Mouse (Mus musculus) liver, adult 2 months (tissue): Measurements from ENCODE around the gene Cd82. TPM values are rescaled to one million over a fixed set of nuclear protein-coding genes. Genes with fewer than 3 reads are reported as not detected.

Source experiments
- DNase-seq: peaks from one replicate; pipeline ENCODE4 v3.0.0-alpha.2; 2011; ENCODE audit warnings: low read depth, low spot score; ENCODE audit errors: extremely low read depth
- H3K27ac ChIP-seq: fragments of 200-500 bp; replicated peaks from 2 replicates; pipeline ENCODE4 v1.5.1; 2012; ENCODE audit warnings: low read depth, mild to moderate bottlenecking, control low read depth, inconsistent platforms, low read length; ENCODE audit not compliant: insufficient read depth
- H3K27me3 ChIP-seq: fragments of 200-500 bp; 2 replicates; pipeline ENCODE4 v1.6.1; 2012; ENCODE audit warnings: mild to moderate bottlenecking, moderate library complexity, low read length, inconsistent platforms; ENCODE audit not compliant: control insufficient read depth, insufficient read depth
- H3K36me3 ChIP-seq: fragments of 200-500 bp; 2 replicates; pipeline ENCODE4 v1.6.1; 2012; ENCODE audit warnings: low read length, inconsistent platforms; ENCODE audit not compliant: control insufficient read depth, insufficient read depth
- H3K4me1 ChIP-seq: fragments of 200-500 bp; 2 replicates; pipeline ENCODE4 v1.6.1; 2011; ENCODE audit warnings: low read length; ENCODE audit not compliant: control insufficient read depth, insufficient read depth
- H3K4me3 ChIP-seq: fragments of 200-500 bp; 2 replicates; pipeline ENCODE4 v1.5.1; 2011; ENCODE audit warnings: low read depth, mild to moderate bottlenecking, control low read depth, low read length, moderate library complexity; ENCODE audit not compliant: insufficient read depth
- H3K79me2 ChIP-seq: fragments of 200-500 bp; 2 replicates; pipeline ENCODE4 v1.6.1; 2012; ENCODE audit warnings: inconsistent platforms, mild to moderate bottlenecking, low read length, moderate library complexity; ENCODE audit not compliant: control insufficient read depth, insufficient read depth
- H3K9ac ChIP-seq: fragments of 200-500 bp; 2 replicates; pipeline ENCODE4 v1.6.1; 2012; ENCODE audit warnings: low read depth, mild to moderate bottlenecking, control low read depth, inconsistent platforms, low read length
- CTCF ChIP-seq: fragments of 200-500 bp; IDR thresholded peaks from 2 replicates; pipeline ENCODE4 v1.5.1; 2011; ENCODE audit warnings: low read depth, low read length, control low read depth
- POLR2A ChIP-seq: fragments of 200-500 bp; IDR thresholded peaks from 2 replicates; pipeline ENCODE4 v1.6.1; 2011; ENCODE audit warnings: low read length, control low read depth; ENCODE audit not compliant: insufficient read depth; ENCODE audit errors: extremely low read depth
- WGBS: fragments of 180-500 bp; shearing (Covaris S2); methylation state at CpG from one replicate; pipeline ENCODE4 v1.1.7; 2018; 5-methylcytosine and 5-hydroxymethylcytosine counted together
- polyA plus RNA-seq: library from polyadenylated mRNA; depleted of rRNA; stranded (reverse); fragments of >200 nt; gene quantifications from 2 replicates; pipeline ENCODE4 v1.2.3, GENCODE M21; 2012; rRNA removed
- total RNA-seq: library from RNA; depleted of rRNA; stranded (reverse); fragments of >200 nt; gene quantifications from 2 replicates; pipeline ENCODE4 v1.2.3, GENCODE M21; 2014; rRNA removed

The Cd82 gene
- 76.1 and 81.6 TPM in 2 replicates for total RNA-seq
- polyA plus RNA-seq, result 140 and 148 TPM in 2 replicates

DNA sequence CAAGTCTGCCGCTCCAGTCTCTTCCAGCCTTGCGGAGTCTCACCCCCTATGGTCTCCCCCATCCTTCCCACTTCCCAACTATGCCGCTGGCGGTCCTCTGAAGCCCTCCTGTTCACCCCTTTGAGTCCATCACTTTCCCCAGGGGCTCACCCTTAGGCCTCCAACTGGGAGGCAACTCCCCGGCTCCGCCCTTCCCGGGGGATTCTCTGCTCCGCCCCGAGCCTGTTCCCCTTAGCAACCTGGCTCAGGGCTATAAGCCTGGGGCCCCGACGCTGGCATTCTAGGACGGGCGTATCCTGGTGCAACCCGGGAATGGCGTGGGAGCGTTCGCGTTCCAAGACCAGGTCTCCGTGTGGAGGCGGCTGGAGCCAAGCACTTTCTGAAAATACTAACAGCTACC, at the start of gene Cd82:
Gene Cd82 (minus strand): TSS at position 381 of the 400 bp plus-strand sequence.
- TF ChIP-seq CTCF, result no peak
- no peak for TF ChIP-seq POLR2A
- Histone ChIP-seq H3K27me3 (no peaks in the 10 kb centered on the region), H3K36me3 (no peaks in the 10 kb centered on the region), H3K79me2 (peaks cover 15% of the 10 kb centered on the region; the same call in 1 of the 2 replicates), H3K9ac (peak within 1 kb of the TSS; percentile 80), H3K4me3 (peak within 1 kb of the TSS; percentile 82), H3K4me1 (peaks cover 31% of the 10 kb centered on the region), H3K27ac (peak within 1 kb of the TSS; percentile 94)
- peak; percentile 64 for DNase-seq
- 6% methylated on average over 20 of the region's 20 CpGs for WGBS

DNA sequence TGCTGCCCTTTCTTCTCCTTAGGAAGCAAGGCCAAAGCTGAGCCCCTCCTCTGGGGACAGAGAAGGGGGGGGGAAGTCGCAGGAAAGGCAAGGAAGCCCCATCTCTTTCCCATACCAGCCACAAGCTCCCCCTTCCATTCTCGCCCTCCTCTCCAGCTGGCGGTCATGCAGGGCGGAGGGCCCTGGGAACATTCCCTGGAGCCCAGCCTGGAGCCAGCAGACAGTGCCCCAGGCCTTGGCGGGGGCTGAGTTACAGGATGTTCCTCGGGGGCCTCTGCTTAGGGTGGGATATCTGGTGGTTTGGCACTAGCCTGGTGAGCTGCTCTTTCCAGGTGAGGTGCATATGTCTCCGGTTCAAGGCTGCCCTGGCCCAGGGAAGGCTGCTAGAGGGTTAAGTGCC, 49.2 kb upstream of the Cd82 start:
- H3K27ac ChIP-seq, result no peak overlapping the region
- no peaks in the 10 kb centered on the region for H3K79me2 ChIP-seq
- no peaks in the 10 kb centered on the region for H3K36me3 ChIP-seq
- DNase-seq, result no peak
- no peak overlapping the region for H3K4me3 ChIP-seq
- H3K4me1 ChIP-seq, result no peaks in the 10 kb centered on the region
- TF ChIP-seq CTCF (no peak), POLR2A (no peak)
- no peaks in the 10 kb centered on the region for H3K27me3 ChIP-seq
- WGBS, result 60% methylated on average over 7 of the region's 7 CpGs
- H3K9ac ChIP-seq, result no peak overlapping the region

DNA sequence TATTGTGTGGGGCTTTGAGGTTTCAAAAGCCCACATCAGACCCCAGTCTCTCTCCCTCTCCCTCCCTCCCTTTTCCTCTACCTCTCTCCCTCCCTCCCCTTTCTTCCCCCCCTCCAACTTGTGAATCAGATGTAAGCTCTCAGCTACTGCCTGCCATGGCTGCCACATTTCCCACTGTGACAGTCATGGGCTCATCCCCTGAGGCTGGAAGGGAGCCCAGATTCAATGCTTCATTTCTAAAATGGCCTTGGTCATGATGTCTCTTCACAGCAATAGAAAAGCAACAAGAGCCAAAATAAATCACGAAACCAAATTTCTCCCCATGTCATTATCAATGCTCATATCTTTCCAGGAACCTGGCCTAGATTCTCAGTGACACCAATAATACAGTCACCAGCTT, 47.9 kb upstream of the Cd82 start:
- TF ChIP-seq POLR2A (no peak), CTCF (no peak)
- Histone ChIP-seq H3K4me3 (no peak overlapping the region), H3K79me2 (no peaks in the 10 kb centered on the region), H3K9ac (no peak overlapping the region), H3K27me3 (no peaks in the 10 kb centered on the region), H3K36me3 (no peaks in the 10 kb centered on the region), H3K27ac (no peak overlapping the region), H3K4me1 (no peaks in the 10 kb centered on the region)
- WGBS, result 92% methylated on average over 1 of the region's 1 CpGs
- DNase-seq, result no peak

DNA sequence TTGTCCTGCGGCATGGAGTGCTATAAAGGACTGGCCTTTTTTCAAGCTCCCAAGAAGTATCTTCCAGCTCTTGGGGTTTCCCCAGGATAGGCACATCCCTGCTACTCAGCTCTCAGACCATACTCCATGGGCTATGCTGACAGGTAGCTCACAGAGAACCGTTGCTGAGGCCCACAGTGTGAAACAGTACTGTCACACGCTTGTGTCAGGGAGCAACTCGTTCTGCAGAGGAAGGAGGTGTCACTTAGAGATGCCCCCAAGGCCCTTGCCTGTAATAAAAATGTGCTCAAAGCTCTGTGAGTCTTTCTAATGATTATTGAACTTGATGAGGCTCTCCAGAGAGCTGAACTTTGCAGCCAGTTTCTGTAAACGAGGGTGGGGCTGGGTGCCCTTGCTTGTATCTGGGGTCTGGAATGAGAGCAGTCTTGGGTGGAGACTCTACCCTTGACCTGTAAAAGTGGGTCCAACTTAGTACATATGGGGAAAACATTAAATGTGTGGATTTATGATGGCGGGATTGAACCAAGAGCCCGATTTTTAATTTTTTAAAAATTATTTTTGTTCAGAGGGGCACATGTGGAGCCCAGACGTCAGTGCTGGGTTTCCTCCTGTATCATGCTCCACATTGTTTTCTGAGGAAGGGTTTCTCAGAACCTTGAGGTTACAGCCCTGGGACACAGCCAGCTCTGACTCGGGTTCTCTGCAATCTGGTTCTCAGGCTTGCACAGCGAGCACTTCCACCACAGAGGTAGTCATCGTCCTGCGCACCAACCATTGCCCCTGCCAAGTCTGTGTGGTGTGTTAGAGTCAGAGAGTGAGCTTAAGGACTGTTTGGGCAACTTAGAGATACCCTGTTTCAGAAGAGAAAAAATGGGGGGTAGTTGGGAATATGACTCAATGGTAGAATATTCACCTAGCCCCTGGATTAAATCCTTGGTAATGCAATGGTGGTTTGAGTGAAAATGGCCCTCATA, 47.1 kb upstream of the Cd82 start:
- no peak for DNase-seq
- Histone ChIP-seq H3K27ac (no peak overlapping the region), H3K4me3 (no peak overlapping the region), H3K9ac (no peak overlapping the region), H3K4me1 (no peaks in the 10 kb centered on the region), H3K27me3 (no peaks in the 10 kb centered on the region), H3K79me2 (no peaks in the 10 kb centered on the region), H3K36me3 (no peaks in the 10 kb centered on the region)
- TF ChIP-seq CTCF, result no peak
- TF ChIP-seq POLR2A, result no peak
- WGBS, result 87% methylated on average over 12 of the region's 12 CpGs

DNA sequence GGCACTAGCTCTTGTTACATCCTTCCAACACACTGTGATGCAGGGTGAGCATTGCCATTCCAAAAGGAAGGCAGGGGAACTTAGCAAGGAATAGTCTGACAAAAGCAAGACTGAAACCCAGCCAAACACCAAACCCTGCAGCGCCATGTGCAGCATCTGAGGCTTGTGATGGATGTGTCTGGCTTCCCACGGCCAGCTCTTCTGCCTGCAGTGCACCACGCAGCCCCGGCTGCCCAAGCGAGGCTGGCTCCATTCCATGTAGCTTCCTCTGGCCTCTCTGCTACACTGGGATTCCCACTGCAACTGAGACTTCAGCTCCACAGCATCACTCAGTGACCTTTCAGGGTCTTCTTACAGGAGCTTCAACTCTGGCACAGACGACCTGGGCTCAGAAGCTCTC, 42.2 kb upstream of the Cd82 start:
- Histone ChIP-seq H3K27me3 (no peaks in the 10 kb centered on the region), H3K27ac (no peak overlapping the region), H3K36me3 (no peaks in the 10 kb centered on the region), H3K4me1 (no peaks in the 10 kb centered on the region), H3K9ac (no peak overlapping the region), H3K79me2 (no peaks in the 10 kb centered on the region), H3K4me3 (no peak overlapping the region)
- DNase-seq, result no peak
- TF ChIP-seq POLR2A, result no peak
- TF ChIP-seq CTCF, result no peak
- 75% methylated on average over 6 of the region's 6 CpGs for WGBS

DNA sequence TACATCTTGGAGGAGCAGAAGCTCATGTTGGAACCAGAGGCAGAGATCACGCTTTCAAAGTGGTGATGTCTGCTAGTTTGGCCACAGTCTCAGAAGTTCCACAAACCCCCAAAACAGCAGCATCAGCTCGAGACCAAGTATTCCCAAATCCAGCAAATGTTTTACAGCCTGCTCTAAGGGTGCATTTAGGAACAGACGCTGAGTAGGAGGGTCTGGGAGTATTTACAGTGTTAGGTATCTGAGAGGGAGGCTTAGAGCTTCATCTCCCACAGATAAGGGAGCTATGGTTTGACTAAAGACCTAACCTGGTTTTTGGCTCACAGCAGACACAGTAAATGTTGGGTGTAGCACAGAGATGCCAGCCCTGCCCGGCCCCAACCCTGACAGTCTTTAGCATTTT, 40.4 kb upstream of the Cd82 start:
- TF ChIP-seq POLR2A (no peak), CTCF (no peak)
- H3K27ac ChIP-seq, result no peak overlapping the region
- no peaks in the 10 kb centered on the region for H3K27me3 ChIP-seq
- H3K4me1 ChIP-seq, result no peaks in the 10 kb centered on the region
- H3K4me3 ChIP-seq, result no peak overlapping the region
- DNase-seq, result no peak
- H3K36me3 ChIP-seq, result no peaks in the 10 kb centered on the region
- H3K9ac ChIP-seq, result no peak overlapping the region
- no peaks in the 10 kb centered on the region for H3K79me2 ChIP-seq
- WGBS, result 58% methylated on average over 4 of the region's 4 CpGs
